14 mouse cellular contexts compared by ENCODE assay signal in genomic region chr1:45541888-45542287, GRCm38 (mm10). TPM values are rescaled to one million over a fixed set of nuclear protein-coding genes. Genes with fewer than 3 reads are reported as not detected.
A peak's percentile ranks its signal among the peaks of the same experiment; 100 is the strongest.
DNase-seq lines count a peak whose midpoint lies in the region; ATAC-seq and TF ChIP-seq lines count a peak whose summit lies in the region.
"Had no signal": no experiment of that assay in that cellular context is flagged by ENCODE, and none has a peak within 500 bp of the region (broad histone marks: within the 10 kb centered on the region; RNA-seq: fewer than 3 reads in every experiment).

No protein-coding gene starts in this region.

- H3K36me3 ChIP-seq in kidney, postnatal 0 days (ENCODE audit: insufficient read depth, low read length): no peaks in the 10 kb centered on the region
- H3K36me3 ChIP-seq: limb, embryonic 12.5 days; midbrain, embryonic 10.5 days had no signal

- H3K9ac ChIP-seq in kidney, postnatal 0 days (ENCODE audit: low read depth, low read length): no peak overlapping the region
- H3K9ac ChIP-seq: limb, embryonic 12.5 days had no signal

- no peaks in the 10 kb centered on the region for H3K27me3 ChIP-seq in kidney, postnatal 0 days (ENCODE audit: insufficient read depth, low read length)
- H3K27me3 ChIP-seq: limb, embryonic 12.5 days had no signal

- TF ChIP-seq CTCF in kidney, postnatal 0 days (IDR thresholded peaks at IDR 0.05; ENCODE audit: low read depth): no peak

- no peaks in the 10 kb centered on the region for H3K4me1 ChIP-seq in kidney, postnatal 0 days (replicated peaks; ENCODE audit: insufficient read depth, low read length)
- H3K4me1 ChIP-seq: limb, embryonic 12.5 days; midbrain, embryonic 10.5 days had no signal

- no peaks in the 10 kb centered on the region for H3K9me3 ChIP-seq in kidney, postnatal 0 days (replicated peaks; ENCODE audit: low read length)
- H3K9me3 ChIP-seq: limb, embryonic 12.5 days; midbrain, embryonic 10.5 days had no signal

- no peak overlapping the region for H3K4me2 ChIP-seq in kidney, postnatal 0 days (ENCODE audit: low read length)
- H3K4me2 ChIP-seq: limb, embryonic 12.5 days had no signal

- no peak overlapping the region for H3K27ac ChIP-seq in kidney, postnatal 0 days
- H3K27ac ChIP-seq: limb, embryonic 12.5 days; midbrain, embryonic 10.5 days had no signal

- ATAC-seq in kidney, postnatal 0 days (replicated peaks; ENCODE audit: low FRiP score, low read depth): no peak

- WGBS in kidney, postnatal 0 days: 50% methylated on average over 1 of the region's 1 CpGs

- peak; percentile 24 to 53 for DNase-seq in cerebellum, postnatal 10 days
- DNase-seq in cerebellum, postnatal 4 days (ENCODE audit: low spot score in 2 of 2): no peak
- DNase-seq in kidney, postnatal 0 days (ENCODE audit: low spot score): peak; percentile 59
- no peak for DNase-seq in kidney, adult 18-20 months
- peak; percentile 94 for DNase-seq in adipocyte (ENCODE audit: low spot score)
- DNase-seq in lung, postnatal 10 days: peak; percentile 81
- DNase-seq in layer of hippocampus, adult 18-20 months (ENCODE audit: low spot score in 2 of 2): no peak
- no peak for DNase-seq in right cerebral cortex, adult 2 months (ENCODE audit: low spot score in 2 of 2)
- DNase-seq: adrenal gland, postnatal 25 days; cerebellum, adult 2 months; spleen, adult 18-20 months; thymus, postnatal 4 days had no signal

- no peak overlapping the region for H3K4me3 ChIP-seq in kidney, postnatal 0 days (replicated peaks; ENCODE audit: low read depth, low read length)
- H3K4me3 ChIP-seq: limb, embryonic 12.5 days; midbrain, embryonic 10.5 days had no signal

RNA-seq across cellular contexts. Expression of gene Col5a2, which starts 38.8 kb away (rescaled TPM):
- 26.4 and 28.3 TPM in 2 replicates for polyA plus RNA-seq in kidney, postnatal 0 days (2015; fragmentation: Nextera tagmentation; extraction: Ambion mirVana)
- total RNA-seq in layer of hippocampus, adult 18-20 months (2021): 1 to 10 TPM; 6.4 to 7.4 TPM

Comparison
In these comparisons a context has a peak if more than half of its experiments do, and no peak if none do; other contexts are left out.
1. DNase-seq: peak in cerebellum, postnatal 10 days (2 of 2), kidney, postnatal 0 days (single experiment), adipocyte (single experiment) and lung, postnatal 10 days (single experiment); none in cerebellum, postnatal 4 days (0 of 2), kidney, adult 18-20 months (single experiment), layer of hippocampus, adult 18-20 months (0 of 2) and right cerebral cortex, adult 2 months (0 of 2).